Mouse (Mus musculus): Measurements from ENCODE around the gene Olfr1357.

DNA sequence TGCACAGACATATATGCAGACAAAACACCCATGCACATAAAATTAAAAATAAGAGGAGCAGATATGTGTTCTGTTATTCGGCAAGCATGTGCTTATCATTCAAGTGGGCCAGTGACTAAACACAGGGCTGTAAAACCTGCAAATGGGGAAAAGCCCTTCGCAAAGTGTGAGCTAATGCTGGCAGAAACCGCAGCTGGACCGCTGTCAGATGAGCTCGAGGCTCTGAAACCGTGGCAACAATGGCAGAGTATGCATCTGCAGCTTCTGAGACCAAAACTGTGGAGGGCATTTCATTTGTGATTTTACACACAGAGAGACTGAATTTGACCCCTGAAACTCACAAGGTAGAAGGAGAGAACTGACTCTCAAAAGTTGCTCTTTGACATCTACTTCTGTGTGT is 47.5 kb downstream of the Olfr1357 start:
- TF ChIP-seq POLR2A (IDR thresholded peaks at IDR 0.05; ENCODE audit: borderline replicate concordance, extremely low read depth, insufficient read depth, insufficient read length, poor library complexity, severe bottlenecking) = no peak
- TF ChIP-seq CTCF (IDR thresholded peaks at IDR 0.05; ENCODE audit: borderline replicate concordance, extremely low read depth, insufficient read depth, insufficient read length) = no peak
